In genomic region chr14:22073385-22073784, GRCm38 (mm10) we compare ENCODE assay signal across 19 mouse cellular contexts. TPM values are rescaled to one million over a fixed set of nuclear protein-coding genes. Genes with fewer than 3 reads are reported as not detected.
"Had no signal": no experiment of that assay in that cellular context is flagged by ENCODE, and none has a peak within 500 bp of the region (broad histone marks: within the 10 kb centered on the region; RNA-seq: fewer than 3 reads in every experiment).

No protein-coding gene starts in this region.

- ATAC-seq: forebrain, embryonic 13.5 days; forebrain, embryonic 14.5 days; forebrain, embryonic 15.5 days; forebrain, embryonic 16.5 days; forebrain, postnatal 0 days had no signal

- DNase-seq: cerebellum, adult 2 months; cerebellum, adult 8-10 months; cerebellum, adult 9-10 months; cerebellum, adult 9-11 months; cerebellum, postnatal 10 days; cerebellum, postnatal 14 days; cerebellum, postnatal 25 days; cerebellum, postnatal 36 days; gastrocnemius, adult 2 months; gastrocnemius, postnatal 10 days; gastrocnemius, postnatal 25 days; gastrocnemius, postnatal 36 days; heart, adult 18-20 months; heart, adult 2 months had no signal

RNA-seq across cellular contexts. Expression of gene Lrmda, which starts 53.9 kb away (rescaled TPM):
- total RNA-seq: forebrain, postnatal 0 days had no signal
